Mouse (Mus musculus) liver, embryonic 14.5 days (tissue): ENCODE data around the gene Krtap5-4.
A peak's percentile ranks its signal among the peaks of the same experiment; 100 is the strongest.

Experiments
- CTCF ChIP-seq: IDR thresholded peaks from 2 replicates; pipeline ENCODE4 v1.5.1; 2016; ENCODE audit warnings: antibody characterized with exemption, low read depth, control low read depth
- EP300 ChIP-seq: IDR thresholded peaks from 2 replicates; pipeline ENCODE4 v1.6.1; 2016; ENCODE audit warnings: antibody characterized with exemption, low read depth

DNA sequence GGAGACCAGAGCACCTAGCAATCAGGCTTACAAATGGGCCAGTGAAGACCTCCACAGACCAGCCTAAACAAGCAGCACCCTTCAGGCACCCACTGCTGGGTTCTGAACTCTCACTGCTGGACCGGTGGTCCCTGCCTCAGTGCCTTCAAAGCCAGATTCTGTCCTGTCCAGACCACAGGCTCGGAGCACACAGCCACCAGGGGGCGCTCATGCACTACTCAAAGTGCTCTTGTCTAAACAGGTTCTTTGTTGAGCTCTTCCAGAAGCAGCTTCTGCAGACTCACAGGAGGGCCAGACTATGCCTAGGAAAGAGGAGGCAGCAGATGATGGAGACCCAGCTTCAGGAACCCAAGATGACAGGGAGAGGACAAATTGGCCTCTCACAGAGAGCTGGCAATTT lies 30.9 kb downstream of the Krtap5-4 start:
- TF ChIP-seq CTCF (peak; percentile 99), EP300 (no peak)
